Mouse (Mus musculus) olfactory bulb, adult 2 months (tissue): ENCODE results near the gene Mr1. TPM values are rescaled to one million over a fixed set of nuclear protein-coding genes. Genes with fewer than 3 reads are reported as not detected.

Experiments
- H3K27ac ChIP-seq: fragments of 200-500 bp; 2 replicates; pipeline ENCODE4 v1.5.1; 2012; ENCODE audit warnings: low read depth, low read length; ENCODE audit not compliant: insufficient read depth
- H3K4me1 ChIP-seq: fragments of 200-500 bp; 2 replicates; pipeline ENCODE4 v1.6.1; 2012; ENCODE audit warnings: low read length; ENCODE audit not compliant: control insufficient read depth, insufficient read depth
- H3K4me3 ChIP-seq: fragments of 200-500 bp; 2 replicates; pipeline ENCODE4 v1.5.1; 2012; ENCODE audit warnings: mild to moderate bottlenecking, low read depth, low read length, moderate library complexity; ENCODE audit not compliant: insufficient read depth
- CTCF ChIP-seq: fragments of 200-500 bp; IDR thresholded peaks from 2 replicates; pipeline ENCODE4 v1.5.1; 2012; ENCODE audit warnings: low read depth, mild to moderate bottlenecking, low read length, moderate library complexity; ENCODE audit not compliant: insufficient read depth
- POLR2A ChIP-seq: fragments of 200-500 bp; IDR thresholded peaks from 2 replicates; pipeline ENCODE4 v1.6.1; 2012; ENCODE audit warnings: mild to moderate bottlenecking, low read depth, low read length, moderate library complexity; ENCODE audit not compliant: insufficient read depth
- WGBS: fragments of 180-500 bp; shearing (Covaris S2); methylation state at CpG from one replicate; pipeline ENCODE4 v1.1.7; 2018; 5-methylcytosine and 5-hydroxymethylcytosine counted together
- polyA plus RNA-seq: library from polyadenylated mRNA; stranded (reverse); fragments of >200 nt; gene quantifications from 2 replicates; pipeline ENCODE4 v1.2.4, GENCODE M21; 2012; ENCODE audit warnings: low replicate concordance; ENCODE audit not compliant: missing spikeins, insufficient read depth, insufficient read length

The Mr1 gene
- polyA plus RNA-seq, 1 experiment = not detected

DNA sequence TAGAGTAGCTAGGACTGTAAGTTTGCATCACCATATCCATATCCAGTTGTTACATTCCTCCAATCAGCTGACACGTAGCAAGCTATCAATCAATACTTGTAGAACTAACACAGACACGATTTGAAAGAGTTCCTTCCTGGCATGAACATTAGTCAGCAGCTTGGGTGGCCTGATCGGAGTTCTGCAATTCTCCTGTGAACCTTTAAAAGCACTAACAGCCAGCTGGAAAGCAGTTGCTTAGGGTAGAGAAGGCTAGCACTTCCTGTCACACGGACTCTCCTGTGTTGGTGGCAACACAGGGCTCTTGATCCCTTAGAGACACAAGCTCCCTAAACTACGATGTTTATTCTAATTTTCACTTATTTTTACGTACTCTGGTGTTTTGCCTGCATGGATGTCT, 994 bp downstream of the Mr1 start:
- H3K4me3 ChIP-seq = no peak overlapping the region
- WGBS = 51% methylated on average over 6 of the region's 6 CpGs
- H3K27ac ChIP-seq = no peak overlapping the region
- H3K4me1 ChIP-seq = no peaks in the 10 kb centered on the region
- TF ChIP-seq CTCF = no peak
- TF ChIP-seq POLR2A = no peak

DNA sequence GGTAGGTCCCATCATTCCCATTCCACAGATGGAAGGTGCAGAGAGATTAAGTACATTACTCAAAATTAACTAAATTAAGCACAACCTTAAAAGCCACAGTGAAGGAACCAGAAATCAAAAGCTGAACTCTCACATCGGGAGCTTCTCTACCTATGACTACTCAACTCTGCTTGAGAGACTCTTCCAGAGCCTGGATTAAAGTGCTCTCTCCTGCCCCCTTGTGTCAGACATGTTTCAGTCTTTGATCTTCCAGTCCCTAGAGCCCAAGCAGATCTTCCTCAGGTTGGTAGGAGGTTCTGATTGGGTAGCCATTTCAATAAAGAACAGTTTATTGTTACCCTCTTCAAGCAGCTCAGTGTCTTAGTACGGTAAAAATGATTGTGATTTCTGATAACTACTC, 6.5 kb downstream of the Mr1 start:
- Histone ChIP-seq H3K4me1 (peaks cover 7% of the 10 kb centered on the region), H3K4me3 (no peak overlapping the region), H3K27ac (no peak overlapping the region)
- TF ChIP-seq CTCF (no peak), POLR2A (no peak)
- 59% methylated on average over 2 of the region's 2 CpGs for WGBS

DNA sequence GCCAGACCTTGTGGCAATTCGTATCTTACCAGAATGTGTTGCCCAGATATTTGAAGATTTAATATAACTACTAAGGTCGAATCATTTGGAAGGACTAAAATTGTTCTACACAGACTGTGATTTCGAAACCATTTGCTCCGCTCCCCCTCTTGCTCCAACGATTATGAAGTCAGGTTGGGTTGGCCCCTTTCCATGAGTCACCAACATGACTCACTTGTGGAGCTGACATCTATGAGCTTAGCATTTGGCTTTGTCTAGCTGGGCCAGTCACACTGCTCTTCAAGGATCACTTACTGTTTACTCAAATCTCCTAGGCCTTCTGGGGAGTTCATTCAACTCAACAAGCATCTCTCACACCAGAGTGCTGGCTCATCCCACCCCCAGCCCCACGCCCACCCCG, 7.8 kb downstream of the Mr1 start:
- WGBS = 51% methylated on average over 7 of the region's 7 CpGs
- Histone ChIP-seq H3K4me1 (peaks cover 7% of the 10 kb centered on the region), H3K4me3 (no peak overlapping the region), H3K27ac (peak overlapping the region; percentile 60; the same call in 1 of the 2 replicates)
- TF ChIP-seq CTCF (no peak), POLR2A (no peak)

DNA sequence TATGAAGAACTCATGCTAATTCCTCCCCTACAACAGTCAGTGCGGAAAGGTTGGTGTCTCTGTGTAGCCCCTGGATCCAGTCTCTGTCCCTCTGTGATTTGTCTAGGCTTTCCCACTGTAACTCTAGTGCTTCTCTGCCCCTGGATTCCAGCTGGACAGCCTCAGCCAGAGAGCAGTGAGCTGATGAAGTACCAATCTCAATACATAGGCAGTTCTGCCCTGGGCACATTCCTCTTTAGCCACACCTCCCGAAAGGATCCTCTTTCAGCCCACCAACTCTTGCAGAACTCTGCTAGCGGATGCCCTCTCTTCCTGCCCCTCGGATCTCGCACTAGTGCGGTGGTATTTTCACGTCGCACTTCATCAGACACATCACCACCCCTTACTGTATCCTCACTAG, 11.7 kb downstream of the Mr1 start:
- Histone ChIP-seq H3K4me1 (peaks cover 7% of the 10 kb centered on the region), H3K4me3 (no peak overlapping the region), H3K27ac (no peak overlapping the region)
- TF ChIP-seq POLR2A (no peak), CTCF (no peak)
- 81% methylated on average over 8 of the region's 8 CpGs for WGBS

DNA sequence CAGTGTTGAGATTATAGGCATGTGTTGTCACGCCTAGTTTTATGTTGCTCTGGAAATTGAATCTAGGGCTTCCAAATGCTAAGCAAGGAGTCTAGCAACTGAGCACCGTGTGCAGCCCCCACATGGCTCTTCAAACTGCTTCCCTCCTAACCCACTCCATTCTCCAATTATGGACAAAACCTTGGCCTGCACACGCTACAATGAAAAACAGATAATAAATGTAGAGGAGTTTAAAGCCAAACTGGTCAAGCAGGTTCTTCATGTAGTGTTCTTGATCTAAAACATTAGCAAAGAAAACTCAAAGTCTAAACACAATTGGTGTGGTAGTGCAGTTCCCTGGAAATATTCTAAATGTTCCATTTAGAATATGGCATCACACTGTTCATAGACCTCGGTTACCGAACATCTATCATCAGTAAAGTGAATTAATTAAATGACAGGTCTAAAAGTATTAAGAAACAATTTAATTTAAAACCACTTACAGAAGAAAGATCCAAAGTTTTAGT, 19.1 kb downstream of the Mr1 start:
- Histone ChIP-seq H3K4me1 (peaks cover 2% of the 10 kb centered on the region; the same call in 1 of the 2 replicates), H3K4me3 (no peak overlapping the region), H3K27ac (no peak overlapping the region)
- TF ChIP-seq POLR2A (no peak), CTCF (no peak)
- WGBS = 94% methylated on average over 5 of the region's 5 CpGs

DNA sequence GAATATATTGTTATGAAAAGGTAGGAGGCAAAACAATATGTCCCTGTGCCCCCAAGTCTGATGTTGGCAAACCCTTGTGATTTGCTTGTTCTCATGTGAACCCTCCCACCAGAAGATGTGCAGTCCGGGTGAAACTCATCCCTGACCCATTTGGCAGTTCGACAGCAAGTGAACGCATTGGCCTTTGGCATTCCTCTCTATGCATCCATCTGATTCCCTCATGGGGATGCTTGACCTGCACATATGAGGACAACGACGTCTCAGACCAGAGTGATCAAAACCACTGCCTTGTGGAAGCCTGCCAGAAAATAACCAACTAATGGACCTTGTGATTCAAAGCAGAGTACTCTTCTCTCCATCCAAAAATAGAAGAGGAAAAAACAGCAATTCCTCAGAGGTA, 19.9 kb downstream of the Mr1 start:
- TF ChIP-seq POLR2A = no peak
- no peak for TF ChIP-seq CTCF
- WGBS = 78% methylated on average over 5 of the region's 5 CpGs
- Histone ChIP-seq H3K4me1 (peaks cover 4% of the 10 kb centered on the region; the same call in 1 of the 2 replicates), H3K27ac (no peak overlapping the region), H3K4me3 (no peak overlapping the region)

DNA sequence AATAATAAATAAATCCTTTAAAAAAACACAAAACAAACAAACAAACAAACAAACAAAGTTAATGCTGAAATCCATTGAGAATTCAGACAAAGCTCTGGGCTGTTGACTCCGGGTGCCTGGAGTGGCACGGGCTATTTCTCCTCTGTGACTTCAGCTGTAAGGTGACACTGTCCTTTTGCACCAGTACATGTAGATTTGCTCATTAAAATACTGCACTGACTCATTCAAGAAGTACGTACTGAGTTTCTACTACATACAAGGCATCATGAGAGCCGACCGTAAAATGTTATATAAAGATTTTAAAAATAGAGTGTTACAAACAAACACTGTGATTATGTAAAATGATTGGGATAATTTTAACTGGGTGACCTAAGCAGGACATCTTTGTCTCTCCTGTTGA, 22.2 kb downstream of the Mr1 start:
- 79% methylated on average over 5 of the region's 5 CpGs for WGBS
- TF ChIP-seq POLR2A = no peak
- no peak for TF ChIP-seq CTCF
- peaks cover 4% of the 10 kb centered on the region; the same call in 1 of the 2 replicates for H3K4me1 ChIP-seq

DNA sequence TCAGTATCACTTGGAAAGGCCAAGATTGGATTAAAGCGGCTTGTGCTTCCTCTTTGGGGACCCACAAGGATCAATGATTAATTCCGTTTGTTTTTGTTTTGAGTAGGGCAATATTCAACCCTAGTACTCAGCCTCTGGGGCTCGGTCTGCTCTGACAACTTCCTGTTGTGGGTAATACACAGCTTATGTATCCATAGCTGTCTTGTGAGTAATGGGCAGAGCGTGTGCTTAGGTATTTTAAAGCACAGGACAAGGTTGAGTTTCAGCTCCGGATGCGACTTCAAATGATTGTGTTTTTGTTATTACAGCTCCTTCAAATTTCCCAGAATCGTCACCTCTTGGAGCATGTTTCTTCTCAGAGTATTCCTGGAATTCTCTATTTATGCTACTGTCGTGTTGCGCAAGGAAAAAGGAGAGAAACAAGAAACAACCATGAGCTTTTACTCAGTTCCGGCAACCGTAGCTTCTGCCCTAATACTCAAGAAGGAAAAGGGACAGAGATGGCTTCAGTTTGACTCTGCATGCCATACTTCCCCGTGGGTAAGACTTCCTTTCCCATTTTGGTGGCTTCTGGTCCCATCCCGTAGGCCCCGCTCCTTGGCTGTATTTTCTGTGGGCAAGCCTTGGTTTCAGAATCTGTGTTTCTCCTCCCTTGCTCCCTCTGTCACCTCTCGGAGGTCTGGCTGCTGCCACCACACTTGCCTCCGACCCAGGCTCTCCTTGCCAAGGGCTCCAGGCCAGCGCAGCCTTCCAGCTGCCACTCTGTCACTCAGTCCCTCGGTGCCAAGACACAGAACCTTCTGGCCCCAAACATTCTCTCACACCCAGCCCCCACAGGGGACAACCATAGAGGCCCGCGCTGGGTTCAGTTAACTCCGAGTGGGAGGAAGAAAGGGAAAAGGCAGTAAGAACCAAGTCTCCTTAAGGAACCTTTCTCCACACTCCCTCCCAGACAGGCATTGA, 24.4 kb downstream of the Mr1 start:
- Histone ChIP-seq H3K4me1 (peaks cover 4% of the 10 kb centered on the region; the same call in 1 of the 2 replicates), H3K4me3 (no peak overlapping the region), H3K27ac (no peak overlapping the region)
- WGBS = 68% methylated on average over 21 of the region's 21 CpGs
- no peak for TF ChIP-seq POLR2A
- TF ChIP-seq CTCF = no peak

More for the DNA sequence above, 22.2 kb downstream of the Mr1 start:
- H3K4me3 ChIP-seq = no peak overlapping the region
- no peak overlapping the region for H3K27ac ChIP-seq

DNA sequence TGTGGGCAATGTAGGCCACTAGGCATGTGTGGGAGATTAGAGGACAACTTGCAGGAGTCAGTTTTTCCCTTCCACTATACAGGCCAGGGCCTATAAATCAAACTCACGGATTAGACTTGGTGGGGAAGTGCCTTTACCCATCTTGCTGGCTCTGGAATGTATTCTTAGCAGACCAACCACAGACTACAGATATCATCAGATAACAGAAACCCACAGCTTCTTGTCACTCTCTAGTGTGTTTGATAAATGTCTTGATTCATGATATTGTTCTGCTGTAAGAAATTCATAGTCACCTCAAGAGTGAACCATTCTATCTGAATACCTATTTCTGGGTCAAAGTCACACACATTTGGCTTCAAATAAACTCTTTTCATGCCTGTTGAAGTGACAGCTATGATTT, 26.9 kb downstream of the Mr1 start:
- WGBS = 100% methylated on average over 1 of the region's 1 CpGs
- H3K4me1 ChIP-seq = peaks cover 4% of the 10 kb centered on the region; the same call in 1 of the 2 replicates
- TF ChIP-seq CTCF (no peak), POLR2A (no peak)
- H3K4me3 ChIP-seq = no peak overlapping the region
- H3K27ac ChIP-seq = no peak overlapping the region
